Mouse (Mus musculus) embryonic facial prominence, embryonic 15.5 days (tissue): Measurements from ENCODE around the gene Tmem74b. TPM values are rescaled to one million over a fixed set of nuclear protein-coding genes. Genes with fewer than 3 reads are reported as not detected.

Experiments used
- ATAC-seq: fragments of 200-750 bp; cut with Nextera tagmentation; 2 replicates; pipeline ENCODE4 v1.8.0; 2017; ENCODE audit warnings: low read depth, moderate TSS enrichment; ENCODE audit not compliant: insufficient number of reproducible peaks, low FRiP score, low TSS enrichment
- H3K27ac ChIP-seq: fragments of 300-500 bp; sonication (generic); replicated peaks from 2 replicates; pipeline ENCODE4 v1.5.1; 2015; ENCODE audit warnings: mild to moderate bottlenecking, inconsistent platforms
- H3K27me3 ChIP-seq: fragments of 300-500 bp; sonication (generic); 2 replicates; pipeline ENCODE4 v1.6.1; 2015; ENCODE audit warnings: inconsistent platforms
- H3K36me3 ChIP-seq: fragments of 300-500 bp; sonication (generic); 2 replicates; pipeline ENCODE4 v1.6.1; 2015; ENCODE audit warnings: mild to moderate bottlenecking, inconsistent platforms
- H3K4me1 ChIP-seq: fragments of 300-500 bp; sonication (generic); 2 replicates; pipeline ENCODE4 v1.6.1; 2015; ENCODE audit warnings: inconsistent platforms
- H3K4me2 ChIP-seq: fragments of 300-500 bp; sonication (generic); replicated peaks from 2 replicates; pipeline ENCODE4 v1.6.1; 2015; ENCODE audit warnings: mild to moderate bottlenecking, inconsistent platforms
- H3K4me3 ChIP-seq: fragments of 300-500 bp; sonication (generic); replicated peaks from 2 replicates; pipeline ENCODE4 v1.5.1; 2015; ENCODE audit warnings: mild to moderate bottlenecking, inconsistent platforms
- H3K9ac ChIP-seq: fragments of 300-500 bp; sonication (generic); 2 replicates; pipeline ENCODE4 v1.6.1; 2015; ENCODE audit warnings: inconsistent platforms
- H3K9me3 ChIP-seq: fragments of 300-500 bp; sonication (generic); replicated peaks from 2 replicates; pipeline ENCODE4 v1.6.1; 2016; ENCODE audit warnings: inconsistent platforms
- WGBS: fragments of 180-500 bp; shearing (Covaris S2); methylation state at CpG from one replicate; pipeline ENCODE4 v1.1.7; 2015; 5-methylcytosine and 5-hydroxymethylcytosine counted together
- polyA plus RNA-seq: library from polyadenylated mRNA; unstranded; fragments of >200 nt; fragmentation: Nextera tagmentation; extraction: Ambion mirVana; gene quantifications from 2 replicates; pipeline ENCODE4 v1.2.1, GENCODE M21; 2015

Tmem74b gene
- polyA plus RNA-seq, 1 experiment from 2014 or later = 2.8 TPM

GRCm38 (mm10) chr2:151742850-151743679 is 41.3 kb downstream of the Tmem74b start:
- no peak overlapping the region for H3K27ac ChIP-seq
- H3K9ac ChIP-seq = no peak overlapping the region
- 57% methylated on average over 6 of the region's 6 CpGs for WGBS
- peaks cover 16% of the 10 kb centered on the region for H3K4me1 ChIP-seq
- H3K36me3 ChIP-seq = no peaks in the 10 kb centered on the region
- no peak overlapping the region for H3K4me2 ChIP-seq
- ATAC-seq = no peak
- no peak overlapping the region for H3K4me3 ChIP-seq
- H3K9me3 ChIP-seq = no peaks in the 10 kb centered on the region
- peaks cover 20% of the 10 kb centered on the region; the same call in 1 of the 2 replicates for H3K27me3 ChIP-seq

- peaks cover 16% of the 10 kb centered on the region for H3K4me1 ChIP-seq
- no peak within 1 kb of the TSS for H3K4me2 ChIP-seq
- no peaks in the 10 kb centered on the region for H3K9me3 ChIP-seq
- no peak for ATAC-seq
- no peak within 1 kb of the TSS for H3K27ac ChIP-seq
- no peak within 1 kb of the TSS for H3K9ac ChIP-seq
- peaks cover 20% of the 10 kb centered on the region; the same call in 1 of the 2 replicates for H3K27me3 ChIP-seq
- H3K36me3 ChIP-seq = no peaks in the 10 kb centered on the region
- no peak within 1 kb of the TSS for H3K4me3 ChIP-seq
Observed at GRCm38 (mm10) chr2:151743845-151744244, 42.0 kb downstream of the Tmem74b start, which contains the start of gene Psmf1. Gene Psmf1, minus strand, starts transcription at chr2:151744186.

DNA sequence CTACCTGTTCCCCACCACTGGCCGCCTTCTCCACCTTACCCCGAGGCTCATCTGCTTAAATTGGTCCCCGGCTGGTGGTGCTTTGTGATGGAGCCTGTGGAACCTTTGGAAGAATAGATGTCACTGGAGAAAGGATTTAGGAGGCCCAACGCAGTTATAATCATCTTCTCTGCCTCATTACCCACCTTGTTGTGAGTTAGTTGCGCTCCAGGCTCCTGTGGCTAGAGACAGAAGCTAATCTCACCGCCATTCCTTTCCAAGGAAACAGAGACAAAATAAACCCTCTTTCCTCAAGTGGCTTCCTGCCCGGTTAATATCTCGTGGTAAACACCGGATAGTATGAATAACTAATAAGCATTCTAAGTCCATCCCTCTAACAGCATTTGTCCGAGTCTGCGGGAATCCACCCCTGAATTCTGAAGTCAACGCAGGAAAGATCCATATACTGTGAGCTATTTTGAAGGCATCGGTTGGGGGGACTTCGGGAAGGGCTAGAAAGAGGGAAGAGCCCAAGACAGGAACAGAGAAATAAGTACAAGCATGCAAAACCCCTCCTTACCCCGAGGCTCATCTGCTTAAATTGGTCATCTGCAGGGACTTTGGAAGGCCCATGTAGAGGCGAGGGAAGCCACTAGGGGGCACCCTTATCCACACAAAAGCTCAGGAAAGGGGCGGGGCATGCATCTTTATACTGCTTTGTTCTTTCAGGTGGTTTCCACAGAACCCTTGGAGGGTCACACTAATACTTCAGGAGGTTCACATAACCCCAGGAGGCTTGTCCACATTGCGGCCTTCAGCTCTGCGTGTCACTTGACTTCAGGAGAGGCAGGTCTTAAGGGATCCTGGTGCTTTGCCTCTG is 46.3 kb downstream of the Tmem74b start:
- Histone ChIP-seq H3K36me3 (no peaks in the 10 kb centered on the region), H3K27me3 (peaks cover 19% of the 10 kb centered on the region; the same call in 1 of the 2 replicates), H3K4me2 (no peak overlapping the region), H3K9me3 (no peaks in the 10 kb centered on the region), H3K4me1 (no peaks in the 10 kb centered on the region), H3K4me3 (no peak overlapping the region), H3K9ac (no peak overlapping the region), H3K27ac (no peak overlapping the region)
- ATAC-seq = no peak
- WGBS = 33% methylated on average over 19 of the region's 19 CpGs

- no peak overlapping the region for H3K4me2 ChIP-seq
- ATAC-seq = no peak
- no peak overlapping the region for H3K9ac ChIP-seq
- no peaks in the 10 kb centered on the region for H3K36me3 ChIP-seq
- H3K4me3 ChIP-seq = no peak overlapping the region
- H3K9me3 ChIP-seq = no peaks in the 10 kb centered on the region
- H3K27ac ChIP-seq = no peak overlapping the region
- WGBS = 71% methylated on average over 5 of the region's 5 CpGs
- no peaks in the 10 kb centered on the region for H3K4me1 ChIP-seq
- peaks cover 7% of the 10 kb centered on the region; the same call in 1 of the 2 replicates for H3K27me3 ChIP-seq
Observed at GRCm38 (mm10) chr2:151751330-151751729, 49.5 kb downstream of the Tmem74b start.

GRCm38 (mm10) chr2:151756277-151757061 is 54.7 kb downstream of the Tmem74b start:
- 40% methylated on average over 9 of the region's 9 CpGs for WGBS
- H3K9ac ChIP-seq = no peak overlapping the region
- no peaks in the 10 kb centered on the region for H3K9me3 ChIP-seq
- H3K36me3 ChIP-seq = no peaks in the 10 kb centered on the region
- H3K27ac ChIP-seq = no peak overlapping the region
- ATAC-seq = no peak
- no peak overlapping the region for H3K4me3 ChIP-seq
- no peak overlapping the region for H3K4me2 ChIP-seq
- no peaks in the 10 kb centered on the region for H3K27me3 ChIP-seq
- H3K4me1 ChIP-seq = no peaks in the 10 kb centered on the region

- WGBS = 46% methylated on average over 5 of the region's 5 CpGs
- no peak for ATAC-seq
Observed at GRCm38 (mm10) chr2:151757451-151757850, 55.6 kb downstream of the Tmem74b start.

GRCm38 (mm10) chr2:151758806-151759353 is 57.1 kb downstream of the Tmem74b start:
- H3K4me3 ChIP-seq = no peak overlapping the region
- no peak overlapping the region for H3K27ac ChIP-seq
- H3K36me3 ChIP-seq = no peaks in the 10 kb centered on the region
- WGBS = 36% methylated on average over 1 of the region's 1 CpGs
- no peaks in the 10 kb centered on the region for H3K9me3 ChIP-seq
- no peaks in the 10 kb centered on the region for H3K27me3 ChIP-seq
- ATAC-seq = no peak
- H3K9ac ChIP-seq = no peak overlapping the region
- H3K4me1 ChIP-seq = no peaks in the 10 kb centered on the region
- no peak overlapping the region for H3K4me2 ChIP-seq

More at GRCm38 (mm10) chr2:151757451-151757850, 55.6 kb downstream of the Tmem74b start:
- H3K27me3 ChIP-seq = no peaks in the 10 kb centered on the region
- no peak overlapping the region for H3K4me2 ChIP-seq
- no peaks in the 10 kb centered on the region for H3K9me3 ChIP-seq
- H3K4me1 ChIP-seq = no peaks in the 10 kb centered on the region
- no peak overlapping the region for H3K27ac ChIP-seq
- no peaks in the 10 kb centered on the region for H3K36me3 ChIP-seq
- no peak overlapping the region for H3K9ac ChIP-seq
- H3K4me3 ChIP-seq = no peak overlapping the region

Other genes with a start within 250 kb of the Tmem74b start
- not detected in 2 replicates for gene 4921509C19Rik, start 225.9 kb upstream of the Tmem74b start, polyA plus RNA-seq
- 227 and 232 TPM in 2 replicates for gene Nsfl1c, start 207.8 kb upstream of the Tmem74b start, polyA plus RNA-seq
- 534 and 553 TPM in 2 replicates for gene Fkbp1a, start 159.5 kb upstream of the Tmem74b start, polyA plus RNA-seq
- 2.3 and 3.4 TPM in 2 replicates for gene Sdcbp2, start 129.4 kb upstream of the Tmem74b start, polyA plus RNA-seq
- 1.2 and 2.0 TPM in 2 replicates for gene Snph, start 69.4 kb upstream of the Tmem74b start, polyA plus RNA-seq
- gene Rad21l, start 33.5 kb upstream of the Tmem74b start, polyA plus RNA-seq = not detected in 2 replicates
- gene Psmf1, start 42.2 kb downstream of the Tmem74b start, polyA plus RNA-seq = 39.6 and 41.8 TPM in 2 replicates
- gene Rspo4, start 140.9 kb downstream of the Tmem74b start, polyA plus RNA-seq = 3.0 and 3.3 TPM in 2 replicates
- 1.4 and 2.8 TPM in 2 replicates for gene Angpt4, start 209.2 kb downstream of the Tmem74b start, polyA plus RNA-seq